Comparison of ENCODE assay signal across 22 mouse cellular contexts in genomic region chr17:88606056-88606455, GRCm38 (mm10). TPM values are rescaled to one million over a fixed set of nuclear protein-coding genes. Genes with fewer than 3 reads are reported as not detected.
DNase-seq lines count a peak whose midpoint lies in the region; ATAC-seq and TF ChIP-seq lines count a peak whose summit lies in the region.
"Had no signal": no experiment of that assay in that cellular context is flagged by ENCODE, and none has a peak within 500 bp of the region (broad histone marks: within the 10 kb centered on the region; RNA-seq: fewer than 3 reads in every experiment).

No protein-coding gene starts in this region.

- no peaks in the 10 kb centered on the region for H3K9me3 ChIP-seq in liver, embryonic 11.5 days (ENCODE audit: control insufficient read depth, low read length)
- H3K9me3 ChIP-seq: G1E had no signal

- peaks cover 4% of the 10 kb centered on the region for H3K4me1 ChIP-seq in liver, adult 2 months (ENCODE audit: control insufficient read depth, insufficient read depth, low read length)
- no peaks in the 10 kb centered on the region for H3K4me1 ChIP-seq in liver, embryonic 11.5 days (replicated peaks; ENCODE audit: control insufficient read depth, insufficient read depth, low read length)

- DNase-seq in cerebellum, postnatal 10 days: peak; percentile 47 to 54
- DNase-seq in cerebellum, postnatal 14 days: peak; percentile 39 to 49
- no peak for DNase-seq in cerebellum, postnatal 36 days
- peak; percentile 65 for DNase-seq in liver, adult 2 months (ENCODE audit: extremely low read depth, low read depth, low spot score)
- DNase-seq in liver, embryonic 11.5 days (ENCODE audit: low spot score): no peak
- DNase-seq: adrenal gland, adult 2 months; adrenal gland, adult 8-10 months; adrenal gland, postnatal 10 days; adrenal gland, postnatal 14 days; adrenal gland, postnatal 25 days; adrenal gland, postnatal 36 days; B cell, adult 2 months; cerebellum, adult 11 months; cerebellum, adult 11-12 months; cerebellum, adult 18-20 months; cerebellum, adult 2 months had no signal

- peaks cover 3% of the 10 kb centered on the region; the same call in 1 of the 2 replicates for H3K36me3 ChIP-seq in liver, adult 2 months (ENCODE audit: control insufficient read depth, insufficient read depth, low read length)
- H3K36me3 ChIP-seq in liver, embryonic 11.5 days (ENCODE audit: control insufficient read depth, insufficient read depth, low read length): no peaks in the 10 kb centered on the region
- H3K36me3 ChIP-seq: G1E had no signal

- no peaks in the 10 kb centered on the region for H3K27me3 ChIP-seq in liver, adult 2 months (ENCODE audit: control insufficient read depth, insufficient read depth, low read length)
- no peaks in the 10 kb centered on the region for H3K27me3 ChIP-seq in liver, embryonic 11.5 days (replicated peaks; ENCODE audit: control insufficient read depth, insufficient read depth, low read length)
- H3K27me3 ChIP-seq: CH12.LX, Patski had no signal

- no peak overlapping the region for H3K27ac ChIP-seq in liver, adult 2 months (replicated peaks; ENCODE audit: insufficient read depth, low read depth, low read length)
- no peak overlapping the region for H3K27ac ChIP-seq in liver, embryonic 11.5 days (ENCODE audit: low read depth, low read length)

- no peak for ATAC-seq in cerebellum, adult (ENCODE audit: insufficient number of reproducible peaks, low FRiP score, low TSS enrichment)
- ATAC-seq in liver, embryonic 11.5 days (replicated peaks; ENCODE audit: low FRiP score): no peak
- ATAC-seq: activated CD4-positive, CD25-positive, alpha-beta regulatory T cell, adult 4 months; CD4-positive, CD25-positive, alpha-beta regulatory T cell, adult 4 months; Patski had no signal

- H3K79me2 ChIP-seq in liver, adult 2 months (ENCODE audit: control insufficient read depth, insufficient read depth, low read length): peaks cover 15% of the 10 kb centered on the region; the same call in 1 of the 2 replicates

- 62% methylated on average over 2 of the region's 2 CpGs for WGBS in liver, adult 2 months
- WGBS in liver, embryonic 11.5 days: 89% methylated on average over 2 of the region's 2 CpGs

- H3K4me3 ChIP-seq in liver, adult 2 months (ENCODE audit: insufficient read depth, low read depth, low read length): no peak overlapping the region
- H3K4me3 ChIP-seq in liver, embryonic 11.5 days (ENCODE audit: low read depth, low read length): no peak overlapping the region

- H3K9ac ChIP-seq in liver, adult 2 months (ENCODE audit: low read depth, low read length): no peak overlapping the region
- no peak overlapping the region for H3K9ac ChIP-seq in liver, embryonic 11.5 days (ENCODE audit: low read depth, low read length)

- TF ChIP-seq POLR2A in liver, adult 2 months (IDR thresholded peaks at IDR 0.05; ENCODE audit: extremely low read depth, insufficient read depth, low read length): no peak

- no peak for TF ChIP-seq CTCF in liver, adult 2 months (IDR thresholded peaks at IDR 0.05; ENCODE audit: low read depth, low read length)

- H3K4me2 ChIP-seq in liver, embryonic 11.5 days: no peak overlapping the region

RNA-seq across cellular contexts. Expression of gene Ston1, which starts 8.6 kb away (rescaled TPM):
- 2.5 and 5.3 TPM in 2 replicates for total RNA-seq in liver, adult 2 months (2014; rRNA removed)
- polyA plus RNA-seq in liver, adult 2 months (2012; rRNA removed): 5.1 and 5.8 TPM in 2 replicates
- 2.8 and 2.9 TPM in 2 replicates for polyA plus RNA-seq in liver, embryonic 11.5 days (2014; fragmentation: Nextera tagmentation; extraction: Ambion mirVana)

Comparison
In these comparisons a context has a peak if more than half of its experiments do, and no peak if none do; other contexts are left out.
1. DNase-seq: peak in cerebellum, postnatal 10 days (2 of 2), cerebellum, postnatal 14 days (2 of 2) and liver, adult 2 months (single experiment); none in cerebellum, postnatal 36 days (0 of 2) and liver, embryonic 11.5 days (single experiment).